Mouse (Mus musculus): ENCODE data around the gene Ablim1.

DNA sequence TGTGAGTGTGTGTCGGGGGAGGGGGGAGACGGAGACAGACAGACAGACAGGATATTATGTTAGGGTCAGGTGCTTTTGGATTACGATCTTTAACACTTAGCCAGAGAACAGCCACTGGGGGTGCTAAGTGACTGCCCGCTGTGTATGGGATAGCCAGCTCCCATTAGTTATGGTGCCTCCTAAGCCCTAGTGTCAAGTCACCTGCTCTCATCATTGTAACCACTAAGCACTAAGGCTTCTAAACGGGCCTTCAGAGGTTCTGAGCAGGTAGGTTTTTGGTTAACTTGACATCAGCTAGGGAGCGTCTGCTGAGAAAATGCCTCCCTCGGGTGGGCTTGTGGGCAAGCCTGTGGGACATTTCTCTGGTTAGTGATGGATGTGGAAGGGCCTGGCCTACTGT is 174.6 kb downstream of the Ablim1 start:
- TF ChIP-seq CTCF (IDR thresholded peaks at IDR 0.05; ENCODE audit: low read depth) (no peak), EP300 (IDR thresholded peaks at IDR 0.05; ENCODE audit: low read depth) (no peak)
